Mouse (Mus musculus) limb, embryonic 13.5 days (tissue): ENCODE data around the gene Slc43a2. TPM values are rescaled to one million over a fixed set of nuclear protein-coding genes. Genes with fewer than 3 reads are reported as not detected.

ENCODE experiments used
- ATAC-seq: fragments of 200-750 bp; cut with Nextera tagmentation; 2 replicates; pipeline ENCODE4 v1.8.0; 2017; ENCODE audit warnings: low read depth, moderate number of reproducible peaks, moderate TSS enrichment; ENCODE audit not compliant: low FRiP score
- H3K27ac ChIP-seq: fragments of 300-500 bp; sonication (generic); 2 replicates; pipeline ENCODE4 v1.5.1; 2015; ENCODE audit warnings: inconsistent platforms, mild to moderate bottlenecking, moderate library complexity
- H3K27me3 ChIP-seq: fragments of 300-500 bp; sonication (generic); 2 replicates; pipeline ENCODE4 v1.6.1; 2015; ENCODE audit warnings: mild to moderate bottlenecking, inconsistent platforms
- H3K36me3 ChIP-seq: fragments of 300-500 bp; sonication (generic); 2 replicates; pipeline ENCODE4 v1.6.1; 2015; ENCODE audit warnings: inconsistent platforms, mild to moderate bottlenecking, moderate library complexity
- H3K4me1 ChIP-seq: fragments of 300-500 bp; sonication (generic); 2 replicates; pipeline ENCODE4 v1.6.1; 2015; ENCODE audit warnings: inconsistent platforms
- H3K4me2 ChIP-seq: fragments of 300-500 bp; sonication (generic); replicated peaks from 2 replicates; pipeline ENCODE4 v1.6.1; 2015; ENCODE audit warnings: inconsistent platforms, mild to moderate bottlenecking, moderate library complexity
- H3K4me3 ChIP-seq: fragments of 300-500 bp; sonication (generic); 2 replicates; pipeline ENCODE4 v1.5.1; 2015; ENCODE audit warnings: moderate library complexity, mild to moderate bottlenecking, inconsistent platforms
- H3K9ac ChIP-seq: fragments of 300-500 bp; sonication (generic); 2 replicates; pipeline ENCODE4 v1.6.1; 2015; ENCODE audit warnings: mild to moderate bottlenecking, inconsistent platforms
- H3K9me3 ChIP-seq: fragments of 300-500 bp; sonication (generic); 2 replicates; pipeline ENCODE4 v1.6.1; 2016; ENCODE audit warnings: inconsistent platforms
- WGBS: fragments of 180-500 bp; shearing (Covaris S2); methylation state at CpG from one replicate; pipeline ENCODE4 v1.1.7; 2015; 5-methylcytosine and 5-hydroxymethylcytosine counted together
- polyA plus RNA-seq: library from polyadenylated mRNA; unstranded; fragments of >200 nt; fragmentation: Nextera tagmentation; extraction: Ambion mirVana; gene quantifications from 2 replicates; pipeline ENCODE4 v1.2.1, GENCODE M21; 2015

Gene Slc43a2
- polyA plus RNA-seq, 1 experiment from 2014 or later: 4.8 TPM

DNA sequence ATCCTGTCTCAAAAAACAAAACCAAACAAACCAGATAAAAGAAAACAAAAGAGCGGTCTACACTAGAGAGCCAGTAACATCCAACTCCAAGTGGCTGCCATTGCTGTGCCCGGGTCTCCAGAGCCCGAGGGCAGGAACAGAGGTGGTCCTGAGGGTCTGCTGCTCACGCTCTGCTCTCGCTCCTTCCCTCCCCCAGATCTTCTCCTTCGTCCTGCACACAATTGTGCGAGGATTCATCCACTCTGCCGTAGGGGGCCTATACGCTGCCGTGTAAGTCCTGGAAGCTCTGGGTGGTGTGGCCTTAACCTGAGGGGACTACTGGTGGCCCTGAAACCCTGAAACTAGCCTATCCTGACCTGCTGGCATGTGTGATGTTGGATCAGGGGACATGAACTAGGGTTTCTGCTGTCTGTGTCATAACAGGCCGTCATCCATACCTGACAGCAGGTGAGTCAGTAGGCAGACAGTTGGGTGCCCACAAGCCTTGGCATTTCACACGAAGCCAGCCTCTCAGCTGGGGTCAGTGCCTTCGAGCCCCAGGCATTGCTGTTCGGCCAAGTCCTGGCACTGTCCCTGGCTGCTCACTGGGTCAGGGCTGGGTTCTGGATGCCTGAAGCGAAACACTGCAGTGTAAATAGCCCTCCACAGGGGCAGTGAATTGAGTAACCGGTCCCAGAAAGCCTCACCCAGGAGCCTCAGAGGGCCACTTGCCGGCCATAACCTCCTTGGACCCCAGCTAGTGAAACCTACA is 39.1 kb downstream of the Slc43a2 start:
- peaks cover 14% of the 10 kb centered on the region for H3K4me1 ChIP-seq
- H3K9me3 ChIP-seq: no peaks in the 10 kb centered on the region
- no peak overlapping the region for H3K4me3 ChIP-seq
- ATAC-seq: no peak
- no peaks in the 10 kb centered on the region for H3K27me3 ChIP-seq
- WGBS: 89% methylated on average over 17 of the region's 17 CpGs
- H3K36me3 ChIP-seq: no peaks in the 10 kb centered on the region
- no peak overlapping the region for H3K27ac ChIP-seq
- H3K4me2 ChIP-seq: no peak overlapping the region
- no peak overlapping the region; the same call in 1 of the 2 replicates for H3K9ac ChIP-seq

- Histone ChIP-seq H3K27me3 (no peaks in the 10 kb centered on the region), H3K4me1 (peaks cover 14% of the 10 kb centered on the region), H3K4me3 (no peak overlapping the region), H3K9ac (peak overlapping the region; percentile 39; the same call in 1 of the 2 replicates), H3K27ac (no peak overlapping the region), H3K9me3 (no peaks in the 10 kb centered on the region), H3K36me3 (no peaks in the 10 kb centered on the region), H3K4me2 (no peak overlapping the region)
- no peak for ATAC-seq
- 66% methylated on average over 13 of the region's 14 CpGs for WGBS
Observed at GRCm38 (mm10) chr11:75571126-75571990, 39.9 kb downstream of the Slc43a2 start.

GRCm38 (mm10) chr11:75572301-75572791 is 40.9 kb downstream of the Slc43a2 start:
- no peaks in the 10 kb centered on the region for H3K36me3 ChIP-seq
- no peak overlapping the region for H3K4me3 ChIP-seq
- no peak for ATAC-seq
- peak overlapping the region; percentile 54 for H3K9ac ChIP-seq
- H3K27me3 ChIP-seq: no peaks in the 10 kb centered on the region
- H3K27ac ChIP-seq: 0 out of 2 replicates have a peak overlapping the region, but pooled peaks have one; percentile 55
- peak overlapping the region; percentile 39 for H3K4me2 ChIP-seq
- peaks cover 14% of the 10 kb centered on the region for H3K4me1 ChIP-seq
- WGBS: 21% methylated on average over 10 of the region's 10 CpGs
- no peaks in the 10 kb centered on the region for H3K9me3 ChIP-seq

GRCm38 (mm10) chr11:75572854-75573650 is 41.6 kb downstream of the Slc43a2 start:
- Histone ChIP-seq H3K27me3 (no peaks in the 10 kb centered on the region), H3K36me3 (no peaks in the 10 kb centered on the region), H3K4me3 (peak overlapping the region; percentile 8; the same call in 1 of the 2 replicates), H3K27ac (0 out of 2 replicates have a peak overlapping the region, but pooled peaks have one; percentile 55), H3K4me1 (peaks cover 14% of the 10 kb centered on the region), H3K9ac (peak overlapping the region; percentile 54), H3K4me2 (peak overlapping the region; percentile 39), H3K9me3 (no peaks in the 10 kb centered on the region)
- ATAC-seq: peak; percentile 90
- WGBS: 12% methylated on average over 12 of the region's 12 CpGs

GRCm38 (mm10) chr11:75574378-75575123 is 43.1 kb downstream of the Slc43a2 start:
- Histone ChIP-seq H3K36me3 (no peaks in the 10 kb centered on the region), H3K27ac (no peak overlapping the region), H3K9me3 (no peaks in the 10 kb centered on the region), H3K9ac (no peak overlapping the region), H3K4me2 (no peak overlapping the region), H3K4me3 (no peak overlapping the region), H3K4me1 (peaks cover 14% of the 10 kb centered on the region), H3K27me3 (no peaks in the 10 kb centered on the region)
- no peak for ATAC-seq
- 82% methylated on average over 5 of the region's 5 CpGs for WGBS

DNA sequence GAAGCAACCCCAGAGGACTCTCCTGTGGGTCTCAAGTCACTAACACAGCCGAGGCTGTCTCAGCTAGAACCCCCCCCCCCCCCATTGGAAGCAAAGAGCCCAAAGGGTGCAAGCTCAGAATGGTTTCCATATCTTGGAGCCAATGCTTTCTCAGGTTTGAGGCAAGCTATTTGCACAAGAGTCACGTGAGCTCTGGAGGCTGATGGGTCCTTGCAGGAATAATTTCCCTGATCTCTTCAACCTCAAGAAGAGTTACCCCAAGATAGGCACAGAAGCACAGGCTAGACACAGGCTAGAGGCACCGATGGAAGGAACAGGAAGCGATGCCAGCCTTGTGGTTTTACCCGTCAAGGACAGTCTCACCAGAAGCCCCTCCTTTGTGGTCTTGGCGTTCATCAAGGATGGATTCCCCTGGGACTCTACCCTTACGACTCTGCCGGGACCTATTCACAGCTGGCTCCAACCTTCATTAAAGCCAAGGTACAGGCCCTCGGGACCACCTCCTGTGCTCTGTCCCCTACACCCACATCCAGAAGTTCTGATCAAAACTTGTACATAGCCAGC is 44.1 kb downstream of the Slc43a2 start:
- H3K9me3 ChIP-seq: no peaks in the 10 kb centered on the region
- ATAC-seq: no peak
- WGBS: 71% methylated on average over 9 of the region's 9 CpGs

DNA sequence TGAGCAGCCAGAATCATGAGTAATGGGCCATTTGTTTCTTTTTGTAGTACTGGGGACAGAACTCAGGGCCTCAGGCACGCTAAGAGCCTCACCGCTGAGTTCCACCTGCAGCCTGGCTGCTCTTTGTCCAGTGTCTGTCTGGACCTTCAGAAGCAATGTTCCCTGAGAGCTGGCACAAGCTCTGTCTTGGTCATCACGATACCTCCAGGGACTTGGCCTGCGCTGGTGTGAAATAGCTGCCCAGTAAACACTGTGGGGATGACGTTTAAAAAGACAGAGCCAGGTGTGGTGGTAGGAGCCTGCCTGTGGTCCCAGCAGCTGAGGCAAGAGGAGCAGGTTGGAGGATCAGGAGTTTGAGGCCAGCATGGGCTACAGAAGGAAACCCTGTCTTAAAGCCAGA is 47.1 kb downstream of the Slc43a2 start:
- no peak for ATAC-seq
- Histone ChIP-seq H3K36me3 (no peaks in the 10 kb centered on the region), H3K4me2 (no peak overlapping the region), H3K4me3 (no peak overlapping the region), H3K4me1 (no peaks in the 10 kb centered on the region), H3K27me3 (no peaks in the 10 kb centered on the region), H3K9ac (peak overlapping the region; percentile 39), H3K9me3 (no peaks in the 10 kb centered on the region), H3K27ac (no peak overlapping the region)
- WGBS: 74% methylated on average over 5 of the region's 5 CpGs

More for the DNA sequence above, 44.1 kb downstream of the Slc43a2 start:
- H3K4me3 ChIP-seq: no peak overlapping the region
- H3K4me2 ChIP-seq: no peak overlapping the region
- no peak overlapping the region for H3K9ac ChIP-seq
- H3K27me3 ChIP-seq: no peaks in the 10 kb centered on the region
- H3K27ac ChIP-seq: no peak overlapping the region
- H3K36me3 ChIP-seq: no peaks in the 10 kb centered on the region
- H3K4me1 ChIP-seq: peaks cover 14% of the 10 kb centered on the region

DNA sequence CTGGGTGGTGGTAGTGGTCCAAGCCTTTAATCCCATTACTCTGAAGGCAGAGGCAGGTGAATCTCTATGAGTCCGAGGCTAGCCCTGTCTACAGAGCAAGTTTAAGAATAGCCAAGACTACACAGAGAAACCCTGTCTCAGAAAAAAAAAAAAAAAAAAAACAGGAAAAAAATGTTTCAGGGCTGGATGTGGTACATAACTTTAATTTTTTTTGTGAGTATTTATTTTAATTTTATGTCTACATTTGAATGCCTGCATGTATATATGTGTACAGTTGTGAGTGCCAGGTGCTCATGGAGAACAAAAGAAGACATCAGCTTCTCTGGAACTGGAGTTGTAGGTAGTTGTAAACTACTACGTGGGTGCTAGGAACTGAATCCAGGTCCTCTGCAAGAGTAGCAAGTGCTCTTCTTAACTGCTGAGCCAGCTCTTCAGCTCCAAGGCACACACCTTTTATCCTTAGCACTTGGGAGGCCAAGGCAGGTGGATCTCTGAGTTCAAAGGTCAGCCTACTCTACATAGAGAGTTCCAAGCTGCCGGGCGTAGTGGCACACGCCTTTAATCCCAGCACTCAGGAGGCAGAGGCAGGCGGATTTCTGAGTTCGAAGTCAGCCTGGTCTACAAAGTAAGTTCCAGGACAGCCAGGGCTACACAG is 50.1 kb downstream of the Slc43a2 start:
- Histone ChIP-seq H3K36me3 (no peaks in the 10 kb centered on the region), H3K27ac (no peak overlapping the region), H3K27me3 (no peaks in the 10 kb centered on the region), H3K4me1 (no peaks in the 10 kb centered on the region), H3K9ac (no peak overlapping the region), H3K4me3 (no peak overlapping the region), H3K4me2 (no peak overlapping the region), H3K9me3 (no peaks in the 10 kb centered on the region)
- no peak for ATAC-seq
- 93% methylated on average over 7 of the region's 7 CpGs for WGBS

DNA sequence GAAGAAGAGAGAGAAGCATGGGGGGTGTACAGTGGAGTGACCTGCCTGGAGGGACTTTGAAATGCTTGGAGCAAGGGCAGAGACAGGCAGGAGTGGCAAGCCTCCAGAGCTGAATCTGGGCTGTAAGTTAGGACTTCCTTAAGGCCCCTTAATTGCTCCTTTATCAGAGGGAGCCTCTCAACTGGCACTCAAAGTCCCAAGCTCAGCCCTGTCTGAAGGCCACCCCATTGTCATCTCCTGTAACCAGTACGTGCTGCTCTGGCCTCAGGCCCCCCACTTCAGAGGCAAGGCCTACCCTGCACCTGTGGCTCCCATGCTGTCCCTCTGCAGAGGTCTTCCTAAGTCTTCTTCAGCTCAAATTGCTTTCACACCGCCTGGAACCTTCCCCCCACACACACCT is 52.0 kb downstream of the Slc43a2 start:
- Histone ChIP-seq H3K27ac (no peak overlapping the region), H3K4me2 (no peak overlapping the region), H3K4me3 (no peak overlapping the region), H3K9me3 (no peaks in the 10 kb centered on the region), H3K4me1 (peaks cover 3% of the 10 kb centered on the region), H3K36me3 (no peaks in the 10 kb centered on the region), H3K9ac (no peak overlapping the region), H3K27me3 (no peaks in the 10 kb centered on the region)
- ATAC-seq: no peak
- WGBS: 63% methylated on average over 2 of the region's 2 CpGs

GRCm38 (mm10) chr11:75585061-75585460 is 53.6 kb downstream of the Slc43a2 start:
- Histone ChIP-seq H3K27me3 (no peaks in the 10 kb centered on the region), H3K4me1 (peaks cover 17% of the 10 kb centered on the region), H3K9ac (no peak overlapping the region), H3K4me2 (no peak overlapping the region), H3K27ac (no peak overlapping the region), H3K36me3 (no peaks in the 10 kb centered on the region), H3K9me3 (no peaks in the 10 kb centered on the region), H3K4me3 (no peak overlapping the region)
- WGBS: 75% methylated on average over 4 of the region's 4 CpGs
- no peak for ATAC-seq
